Mouse (Mus musculus) embryonic facial prominence, embryonic 15.5 days (tissue): ENCODE measurements around the gene Smc2. TPM values are rescaled to one million over a fixed set of nuclear protein-coding genes. Genes with fewer than 3 reads are reported as not detected.
A peak's percentile ranks its signal among the peaks of the same experiment; 100 is the strongest.
"Not testable (repeated sequence)": the region's sequence is repeated elsewhere in the genome, so short reads cannot be mapped to it uniquely, and the experiment has no call there.

Source experiments
- ATAC-seq: fragments of 200-750 bp; cut with Nextera tagmentation; 2 replicates; pipeline ENCODE4 v1.8.0; 2017; ENCODE audit warnings: low read depth, moderate TSS enrichment; ENCODE audit not compliant: insufficient number of reproducible peaks, low FRiP score, low TSS enrichment
- H3K27ac ChIP-seq: fragments of 300-500 bp; sonication (generic); replicated peaks from 2 replicates; pipeline ENCODE4 v1.5.1; 2015; ENCODE audit warnings: mild to moderate bottlenecking, inconsistent platforms
- H3K27me3 ChIP-seq: fragments of 300-500 bp; sonication (generic); 2 replicates; pipeline ENCODE4 v1.6.1; 2015; ENCODE audit warnings: inconsistent platforms
- H3K36me3 ChIP-seq: fragments of 300-500 bp; sonication (generic); 2 replicates; pipeline ENCODE4 v1.6.1; 2015; ENCODE audit warnings: mild to moderate bottlenecking, inconsistent platforms
- H3K4me1 ChIP-seq: fragments of 300-500 bp; sonication (generic); 2 replicates; pipeline ENCODE4 v1.6.1; 2015; ENCODE audit warnings: inconsistent platforms
- H3K4me2 ChIP-seq: fragments of 300-500 bp; sonication (generic); replicated peaks from 2 replicates; pipeline ENCODE4 v1.6.1; 2015; ENCODE audit warnings: mild to moderate bottlenecking, inconsistent platforms
- H3K4me3 ChIP-seq: fragments of 300-500 bp; sonication (generic); replicated peaks from 2 replicates; pipeline ENCODE4 v1.5.1; 2015; ENCODE audit warnings: mild to moderate bottlenecking, inconsistent platforms
- H3K9ac ChIP-seq: fragments of 300-500 bp; sonication (generic); 2 replicates; pipeline ENCODE4 v1.6.1; 2015; ENCODE audit warnings: inconsistent platforms
- H3K9me3 ChIP-seq: fragments of 300-500 bp; sonication (generic); replicated peaks from 2 replicates; pipeline ENCODE4 v1.6.1; 2016; ENCODE audit warnings: inconsistent platforms
- WGBS: fragments of 180-500 bp; shearing (Covaris S2); methylation state at CpG from one replicate; pipeline ENCODE4 v1.1.7; 2015; 5-methylcytosine and 5-hydroxymethylcytosine counted together
- polyA plus RNA-seq: library from polyadenylated mRNA; unstranded; fragments of >200 nt; fragmentation: Nextera tagmentation; extraction: Ambion mirVana; gene quantifications from 2 replicates; pipeline ENCODE4 v1.2.1, GENCODE M21; 2015

Smc2 gene
- 140 and 147 TPM in 2 replicates for polyA plus RNA-seq

DNA sequence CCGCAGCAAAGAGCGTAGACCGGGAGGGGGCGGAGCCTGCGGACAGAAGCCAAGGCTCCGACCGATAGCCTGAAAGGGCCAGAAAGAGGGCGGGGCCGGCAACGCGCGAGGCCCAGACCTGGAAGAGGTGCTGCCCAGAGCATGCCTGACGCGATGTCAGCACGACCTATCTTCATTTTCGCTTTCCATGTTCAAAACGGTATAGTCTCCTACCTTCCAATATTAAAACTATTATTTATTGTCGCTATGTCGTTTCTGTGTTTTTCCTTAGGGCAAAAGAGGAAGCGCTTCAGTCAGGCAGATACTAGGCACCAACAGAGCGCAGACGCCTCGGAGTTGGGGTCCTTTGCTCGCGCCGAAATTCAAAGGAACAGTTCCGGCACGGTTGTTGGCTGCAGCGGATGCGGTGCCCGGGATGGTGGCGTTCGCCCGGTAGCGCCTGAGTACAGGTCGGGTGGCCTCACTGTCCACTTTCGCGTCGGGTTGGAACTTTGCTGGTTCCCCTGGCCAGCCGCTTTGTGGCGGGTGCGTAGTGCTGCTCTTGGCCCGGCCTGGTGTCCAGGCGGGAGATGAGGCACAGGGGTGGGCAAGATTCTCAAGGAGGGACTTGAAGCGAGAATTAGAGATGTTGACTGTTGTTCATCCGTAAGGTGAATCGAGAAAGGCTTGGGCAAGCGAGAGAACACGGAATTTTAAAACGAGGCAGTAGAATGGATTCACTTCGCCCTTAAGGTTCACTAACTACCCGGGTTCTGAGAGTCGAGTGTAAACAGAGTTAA lies at the start of gene Smc2:
Gene Smc2, plus strand, starts transcription at position 358 of the 779 bp plus-strand sequence.
- peak within 1 kb of the TSS; percentile 89 for H3K27ac ChIP-seq
- ATAC-seq: peak; percentile 98
- under 1% methylated on average over 53 of the region's 53 CpGs for WGBS
- H3K9me3 ChIP-seq: no peaks in the 10 kb centered on the region
- H3K4me1 ChIP-seq: peaks cover 4% of the 10 kb centered on the region; the same call in 1 of the 2 replicates
- peaks cover 18% of the 10 kb centered on the region for H3K36me3 ChIP-seq
- H3K4me3 ChIP-seq: peak within 1 kb of the TSS; percentile 79
- H3K27me3 ChIP-seq: no peaks in the 10 kb centered on the region
- peak within 1 kb of the TSS; percentile 62 for H3K4me2 ChIP-seq
- H3K9ac ChIP-seq: peak within 1 kb of the TSS; percentile 58

DNA sequence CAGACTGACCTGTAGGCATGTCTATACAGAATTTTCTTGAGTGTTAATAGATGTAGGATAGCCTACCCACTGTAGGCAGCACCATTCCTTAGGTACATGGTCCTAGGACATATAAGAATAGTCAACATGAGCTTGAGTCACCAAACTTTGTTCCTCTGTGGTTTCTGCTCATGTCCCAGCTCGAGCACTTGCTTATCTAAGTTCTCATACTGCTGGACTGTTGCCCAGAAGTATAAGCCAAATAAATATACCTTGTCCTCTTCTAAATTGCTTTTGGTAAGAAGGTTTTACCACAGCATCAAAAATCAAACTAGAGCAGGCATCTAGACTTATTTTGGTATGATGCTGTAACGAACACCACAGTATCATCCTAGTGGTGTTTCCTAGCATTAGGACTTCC lies 27.5 kb upstream of the Smc2 start:
- ATAC-seq: no peak
- H3K27ac ChIP-seq: no peak overlapping the region
- H3K36me3 ChIP-seq: no peaks in the 10 kb centered on the region
- H3K4me2 ChIP-seq: no peak overlapping the region
- H3K9me3 ChIP-seq: no peaks in the 10 kb centered on the region
- H3K9ac ChIP-seq: no peak overlapping the region
- no peaks in the 10 kb centered on the region for H3K27me3 ChIP-seq
- H3K4me1 ChIP-seq: no peaks in the 10 kb centered on the region
- H3K4me3 ChIP-seq: no peak overlapping the region
- 70% methylated on average over 2 of the region's 2 CpGs for WGBS

DNA sequence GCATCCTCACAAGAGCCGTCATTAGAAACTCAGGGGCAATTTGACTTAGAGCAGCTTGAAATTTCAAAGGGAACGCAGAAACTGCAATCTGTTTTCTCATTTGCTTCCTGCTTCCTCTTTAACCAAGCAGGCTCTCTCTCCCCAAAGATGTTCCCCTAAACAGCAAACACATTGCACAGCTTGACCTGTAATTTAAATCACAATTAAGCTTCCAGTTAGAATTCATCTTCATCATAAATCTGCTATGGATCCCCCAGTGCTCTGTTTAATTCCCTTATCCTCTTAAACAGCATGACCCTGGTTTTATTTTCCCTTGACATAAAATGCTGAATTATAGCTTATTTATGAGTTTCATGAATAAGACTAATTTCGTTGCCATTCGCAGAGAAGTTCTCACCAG lies 15.4 kb upstream of the Smc2 start:
- no peaks in the 10 kb centered on the region for H3K9me3 ChIP-seq
- H3K4me2 ChIP-seq: no peak overlapping the region
- no peaks in the 10 kb centered on the region for H3K27me3 ChIP-seq
- H3K36me3 ChIP-seq: no peaks in the 10 kb centered on the region
- H3K4me3 ChIP-seq: no peak overlapping the region
- no peak for ATAC-seq
- no peaks in the 10 kb centered on the region for H3K4me1 ChIP-seq
- no peak overlapping the region for H3K9ac ChIP-seq
- 62% methylated on average over 4 of the region's 4 CpGs for WGBS
- H3K27ac ChIP-seq: no peak overlapping the region

DNA sequence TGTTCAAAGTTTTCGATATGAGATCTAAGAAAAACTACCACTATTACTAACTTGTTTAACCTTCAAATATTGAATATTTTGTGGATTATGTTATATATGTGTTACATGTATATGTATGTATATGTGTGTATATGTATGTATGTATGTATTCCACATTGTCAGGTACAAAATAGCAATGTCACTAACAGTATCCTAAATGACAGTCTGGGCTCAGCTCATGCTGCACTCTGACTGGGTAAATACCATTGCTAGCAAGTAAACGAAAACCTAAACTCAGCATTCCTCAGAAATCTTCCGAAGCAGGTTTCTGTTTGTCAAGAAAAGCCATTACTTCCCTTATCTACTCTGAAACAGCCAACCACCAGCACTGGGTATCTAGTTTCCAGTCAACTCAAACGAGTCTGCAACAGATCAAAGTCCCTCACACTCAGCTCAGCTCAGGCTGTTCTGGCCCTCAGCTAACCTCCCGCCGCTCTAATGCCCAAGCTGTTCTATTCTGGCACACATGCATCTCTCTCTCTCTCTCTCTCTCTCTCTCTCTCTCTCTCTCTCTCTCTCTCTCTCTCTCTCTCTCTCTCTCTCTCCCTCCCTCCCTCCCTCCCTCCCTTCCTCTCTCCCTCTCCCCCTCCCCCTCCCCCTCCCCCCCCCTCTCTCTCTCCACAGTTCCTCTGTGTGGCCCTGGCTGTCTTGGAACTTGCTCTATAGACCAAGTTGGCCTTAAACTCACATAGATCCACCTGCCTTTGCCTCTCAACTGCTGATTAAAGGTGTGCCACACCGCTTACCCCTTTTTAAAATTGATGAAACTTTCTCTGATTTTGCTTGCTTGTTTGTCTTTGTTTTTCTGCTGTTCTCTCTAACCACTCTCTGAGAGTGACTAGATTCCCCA lies 9.5 kb upstream of the Smc2 start:
- 31% methylated on average over 7 of the region's 7 CpGs for WGBS

DNA sequence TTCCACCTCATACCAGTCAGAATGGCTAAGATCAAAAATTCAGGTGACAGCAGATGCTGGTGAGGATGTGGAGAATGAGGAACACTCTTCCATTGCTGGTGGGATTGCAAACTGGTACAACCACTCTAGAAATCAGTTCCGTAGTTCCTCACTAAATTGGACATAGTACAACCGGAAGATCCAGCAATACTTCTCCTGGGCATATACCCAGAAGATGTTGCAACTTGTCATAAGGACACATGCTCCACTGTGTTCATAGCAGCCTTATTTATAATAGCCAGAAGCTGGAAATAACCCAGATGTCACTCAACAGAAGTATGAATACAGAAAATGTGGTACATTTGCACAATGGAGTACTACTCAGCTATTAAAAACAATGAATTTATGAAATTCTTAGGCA lies 3.5 kb upstream of the Smc2 start:
- not testable (repeated sequence) for H3K4me1 ChIP-seq, H3K4me2 ChIP-seq, H3K36me3 ChIP-seq, H3K27me3 ChIP-seq, H3K9me3 ChIP-seq, ATAC-seq, H3K27ac ChIP-seq, H3K9ac ChIP-seq, H3K4me3 ChIP-seq
- WGBS: 91% methylated on average over 2 of the region's 2 CpGs

More for the DNA sequence above, 9.5 kb upstream of the Smc2 start:
- Histone ChIP-seq H3K4me2 (no peak overlapping the region), H3K4me1 (no peaks in the 10 kb centered on the region), H3K27ac (no peak overlapping the region), H3K4me3 (no peak overlapping the region), H3K36me3 (no peaks in the 10 kb centered on the region), H3K9me3 (no peaks in the 10 kb centered on the region), H3K9ac (no peak overlapping the region), H3K27me3 (no peaks in the 10 kb centered on the region)
- ATAC-seq: no peak

GRCm38 (mm10) chr4:52438371-52438885 lies 615 bp upstream of the Smc2 start:
- ATAC-seq: no peak
- peak overlapping the region; percentile 58 for H3K9ac ChIP-seq
- H3K36me3 ChIP-seq: peaks cover 13% of the 10 kb centered on the region

DNA sequence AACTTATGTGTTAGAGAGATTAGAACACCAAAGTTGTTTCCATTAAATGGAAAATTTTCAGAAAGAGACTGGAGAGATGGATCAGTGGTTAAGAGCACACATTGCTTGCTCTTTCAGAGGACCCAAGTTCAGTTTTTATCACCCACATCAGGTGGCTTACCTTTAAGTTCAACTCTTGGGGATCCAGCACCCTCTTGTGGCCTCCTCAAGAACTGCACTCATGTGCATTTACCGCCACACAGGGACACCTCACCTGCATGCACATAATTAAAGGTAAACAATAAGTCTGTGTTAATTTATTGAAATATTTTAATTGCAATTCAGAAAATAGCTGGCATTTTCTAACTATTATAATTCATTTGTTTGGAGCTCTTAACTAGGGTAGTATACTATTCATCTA lies 20.7 kb downstream of the Smc2 start:
- Histone ChIP-seq H3K27me3 (no peaks in the 10 kb centered on the region), H3K9ac (no peak overlapping the region), H3K4me1 (no peaks in the 10 kb centered on the region), H3K27ac (no peak overlapping the region), H3K4me3 (no peak overlapping the region), H3K36me3 (peaks cover 37% of the 10 kb centered on the region), H3K9me3 (no peaks in the 10 kb centered on the region), H3K4me2 (no peak overlapping the region)
- no peak for ATAC-seq
- WGBS: 94% methylated on average over 1 of the region's 1 CpGs

More at GRCm38 (mm10) chr4:52438371-52438885, 615 bp upstream of the Smc2 start:
- H3K9me3 ChIP-seq: no peaks in the 10 kb centered on the region
- H3K27ac ChIP-seq: peak overlapping the region; percentile 89
- H3K4me2 ChIP-seq: peak overlapping the region; percentile 62
- H3K4me1 ChIP-seq: peaks cover 4% of the 10 kb centered on the region; the same call in 1 of the 2 replicates
- peak overlapping the region; percentile 79 for H3K4me3 ChIP-seq
- 1% methylated on average over 20 of the region's 20 CpGs for WGBS
- H3K27me3 ChIP-seq: no peaks in the 10 kb centered on the region

DNA sequence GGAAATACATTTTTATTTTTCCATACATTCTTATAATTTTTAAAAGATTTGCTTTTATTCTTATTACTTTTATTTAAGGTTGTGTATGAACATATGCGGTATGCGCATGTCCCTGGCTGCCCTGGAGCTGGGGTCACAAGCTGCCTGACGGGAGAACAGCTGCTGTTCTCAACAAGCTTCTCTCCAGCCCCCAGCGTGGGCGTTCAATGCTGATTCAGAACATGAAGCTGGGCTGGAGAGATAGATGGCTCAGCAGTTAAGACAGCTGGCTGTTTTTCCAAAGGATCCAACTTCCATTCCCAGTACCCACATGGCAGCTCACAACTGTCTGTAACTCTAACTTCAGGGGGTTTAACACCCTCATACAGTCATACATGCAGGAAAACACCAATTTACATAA lies 22.3 kb downstream of the Smc2 start:
- Histone ChIP-seq H3K36me3 (peaks cover 32% of the 10 kb centered on the region), H3K4me1 (no peaks in the 10 kb centered on the region), H3K4me3 (no peak overlapping the region), H3K27ac (no peak overlapping the region), H3K9ac (no peak overlapping the region), H3K4me2 (no peak overlapping the region), H3K27me3 (no peaks in the 10 kb centered on the region), H3K9me3 (no peaks in the 10 kb centered on the region)
- WGBS: 91% methylated on average over 5 of the region's 5 CpGs
- no peak for ATAC-seq

DNA sequence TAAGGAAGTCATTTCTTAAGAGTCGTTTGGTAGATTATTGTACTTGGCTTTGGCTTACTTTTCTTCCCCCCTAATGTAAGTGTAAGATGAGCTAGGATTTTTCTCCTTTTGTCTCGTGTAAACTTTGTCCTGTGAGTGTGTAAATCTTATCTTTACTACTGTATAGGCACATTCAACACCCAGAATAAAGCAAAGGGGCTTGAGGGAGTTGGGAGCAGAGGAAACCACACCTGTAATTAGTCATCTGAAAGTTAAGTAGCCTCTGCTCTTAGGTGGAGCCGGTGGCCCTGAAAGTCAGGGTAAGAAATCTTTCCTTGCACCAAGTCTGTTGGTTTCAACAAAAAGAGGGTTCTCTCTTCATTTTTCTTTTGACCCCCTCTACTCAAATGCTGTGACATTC lies 34.4 kb downstream of the Smc2 start:
- H3K27me3 ChIP-seq: no peaks in the 10 kb centered on the region
- H3K4me2 ChIP-seq: no peak overlapping the region
- no peak overlapping the region for H3K4me3 ChIP-seq
- H3K9me3 ChIP-seq: no peaks in the 10 kb centered on the region
- H3K27ac ChIP-seq: no peak overlapping the region
- WGBS: 84% methylated on average over 3 of the region's 3 CpGs
- ATAC-seq: no peak
- H3K9ac ChIP-seq: no peak overlapping the region
- peaks cover 29% of the 10 kb centered on the region; the same call in 1 of the 2 replicates for H3K36me3 ChIP-seq
- no peaks in the 10 kb centered on the region for H3K4me1 ChIP-seq

DNA sequence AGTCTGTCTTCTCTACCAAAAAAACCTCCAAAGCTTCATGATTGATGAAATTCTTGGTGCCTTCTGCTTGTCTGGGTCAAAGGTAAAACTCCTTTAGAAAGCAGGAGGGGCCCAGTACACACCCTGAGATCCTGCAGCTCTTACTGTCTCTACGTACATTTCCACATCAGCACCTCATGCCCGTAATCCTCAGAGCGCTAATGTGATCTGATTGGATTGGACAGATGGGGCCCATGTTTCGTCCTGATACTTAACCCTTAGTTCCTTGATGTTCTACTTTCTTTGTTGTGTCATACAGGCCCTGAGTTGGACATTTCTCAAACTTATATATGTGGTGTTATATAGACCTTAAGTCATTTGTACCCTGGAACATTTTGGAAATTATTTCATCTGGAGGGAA lies 48.4 kb downstream of the Smc2 start:
- no peaks in the 10 kb centered on the region for H3K9me3 ChIP-seq
- peaks cover 4% of the 10 kb centered on the region; the same call in 1 of the 2 replicates for H3K36me3 ChIP-seq
- no peak overlapping the region for H3K4me3 ChIP-seq
- H3K9ac ChIP-seq: no peak overlapping the region
- H3K27ac ChIP-seq: no peak overlapping the region
- no peak overlapping the region for H3K4me2 ChIP-seq
- H3K27me3 ChIP-seq: no peaks in the 10 kb centered on the region
- 85% methylated on average over 4 of the region's 4 CpGs for WGBS
- H3K4me1 ChIP-seq: no peaks in the 10 kb centered on the region
- ATAC-seq: no peak

DNA sequence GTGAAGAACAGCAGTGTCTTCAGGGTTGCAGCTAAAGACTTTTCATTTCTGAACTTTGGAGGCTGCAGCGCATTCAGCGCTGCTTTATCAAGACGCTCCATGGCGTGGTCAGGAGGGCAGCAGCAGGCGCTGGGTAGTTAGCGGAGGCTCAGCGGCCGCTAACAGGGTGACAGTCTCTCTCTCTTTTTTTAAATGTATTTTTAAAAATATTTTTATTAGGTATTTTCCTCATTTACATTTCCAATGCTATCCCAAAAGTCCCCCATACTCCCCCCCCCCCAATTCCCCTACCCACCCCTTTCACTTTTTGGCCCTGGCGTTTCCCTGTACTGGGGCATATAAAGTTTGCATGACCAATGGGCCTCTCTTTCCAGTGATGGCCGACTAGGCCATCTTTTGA lies 58.1 kb downstream of the Smc2 start, which contains the start of gene Vma21-ps:
Gene Vma21-ps, minus strand, starts transcription at position 101 of the 400 bp plus-strand sequence.
- not testable (repeated sequence) for H3K4me2 ChIP-seq, H3K9me3 ChIP-seq, H3K27ac ChIP-seq, H3K36me3 ChIP-seq, H3K27me3 ChIP-seq, ATAC-seq, H3K4me1 ChIP-seq, H3K4me3 ChIP-seq, H3K9ac ChIP-seq
- WGBS: 91% methylated on average over 10 of the region's 10 CpGs
